Mouse (Mus musculus): Measurements from ENCODE around the gene Vmn1r14.
"Not testable (repeated sequence)": the region's sequence is repeated elsewhere in the genome, so short reads cannot be mapped to it uniquely, and the experiment has no call there.

Vmn1r14 gene

GRCm38 (mm10) chr6:57231386-57231785, at the start of gene Vmn1r14:
Gene Vmn1r14, plus strand, starts transcription at chr6:57231686.
- no peak for DNase-seq (ENCODE audit: low spot score in 2 of 2)

DNA sequence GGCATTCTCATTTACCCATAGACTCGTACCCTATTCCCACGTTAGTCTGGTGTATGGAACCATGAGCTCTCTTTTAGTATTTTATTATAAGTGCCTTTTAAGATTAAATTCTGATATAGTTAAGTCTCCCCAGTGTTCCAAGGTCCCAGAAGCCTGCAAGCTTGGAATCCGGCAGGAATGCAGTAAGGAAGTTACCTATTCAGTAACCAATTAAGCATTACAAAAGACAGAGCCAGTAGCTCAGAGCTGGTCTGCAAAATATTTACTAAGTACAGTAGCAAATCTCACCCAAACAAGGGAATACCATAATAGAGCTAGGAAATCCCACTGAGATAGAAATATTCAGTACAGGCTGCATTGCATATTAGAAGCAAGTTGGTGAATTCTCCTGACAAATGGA, 41.5 kb upstream of the Vmn1r14 start:
- not testable (repeated sequence) for DNase-seq (ENCODE audit: low spot score in 2 of 2)

GRCm38 (mm10) chr6:57202990-57203389, 28.5 kb upstream of the Vmn1r14 start, which contains the start of gene Vmn1r13:
Gene Vmn1r13, plus strand, starts transcription at chr6:57203290.
- DNase-seq (ENCODE audit: low spot score in 2 of 2) = not testable (repeated sequence)

DNA sequence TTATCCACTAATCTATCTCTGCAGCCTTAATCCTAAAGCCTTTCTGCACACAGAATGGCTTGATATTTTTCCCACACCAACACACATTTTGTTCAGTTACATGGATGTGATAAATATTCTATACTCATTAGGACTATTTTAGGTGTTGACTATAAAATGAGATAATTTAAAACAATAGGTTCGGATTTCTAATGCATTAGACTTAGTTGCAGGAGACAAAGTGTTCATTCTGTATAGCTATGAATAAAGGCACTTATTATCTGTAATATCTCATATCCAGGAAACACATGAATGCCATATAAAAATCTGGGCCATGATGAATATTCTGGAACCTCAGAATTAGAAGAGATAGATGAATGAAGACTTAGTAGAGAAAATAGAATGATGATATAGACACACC, 26.2 kb downstream of the Vmn1r14 start, which contains the start of gene Vmn1r15:
TSS of gene Vmn1r15 (plus strand) at position 301 of the 400 bp plus-strand sequence.
- no peak for DNase-seq (ENCODE audit: low spot score in 2 of 2)

GRCm38 (mm10) chr6:57260990-57261389, 29.5 kb downstream of the Vmn1r14 start:
- DNase-seq (ENCODE audit: low spot score in 2 of 2) = no peak

GRCm38 (mm10) chr6:57271881-57272280, 40.4 kb downstream of the Vmn1r14 start:
- no peak for DNase-seq (ENCODE audit: low spot score in 2 of 2)

DNA sequence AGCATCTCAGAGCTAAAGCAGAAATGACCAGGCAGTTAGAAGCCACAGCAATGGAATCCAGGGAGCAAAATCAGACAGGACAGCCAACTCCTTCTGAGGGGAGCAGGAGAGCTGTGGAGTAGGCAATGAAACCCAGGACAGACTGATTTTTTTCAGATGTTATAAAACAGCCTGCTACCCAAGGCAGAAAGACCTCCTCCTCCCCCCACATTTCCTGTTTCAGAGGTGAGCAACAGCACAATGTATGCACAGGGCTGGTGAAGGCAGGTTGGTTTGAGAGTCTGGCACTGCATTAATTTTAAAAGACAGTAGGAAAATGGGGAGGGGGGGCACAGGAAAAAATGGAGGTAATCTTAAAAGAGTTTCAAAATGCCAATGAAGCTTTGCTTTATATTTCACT, 41.0 kb downstream of the Vmn1r14 start:
- no peak for DNase-seq (ENCODE audit: low spot score in 2 of 2)

- DNase-seq (ENCODE audit: low spot score in 2 of 2) = no peak
These were observed 47.5 kb downstream of the Vmn1r14 start for GRCm38 (mm10) chr6:57278952-57279351.
